Mouse (Mus musculus) liver, embryonic 11.5 days (tissue): Measurements from ENCODE around the gene F2. TPM values are rescaled to one million over a fixed set of nuclear protein-coding genes. Genes with fewer than 3 reads are reported as not detected.

Source experiments
- ATAC-seq: fragments of 200-750 bp; cut with Nextera tagmentation; replicated peaks from 2 replicates; pipeline ENCODE4 v1.8.0; 2017; ENCODE audit warnings: moderate number of reproducible peaks, mild to moderate bottlenecking, moderate TSS enrichment, moderate library complexity; ENCODE audit not compliant: low FRiP score
- DNase-seq: peaks from one replicate; pipeline ENCODE4 v3.0.0-alpha.2; 2017; ENCODE audit warnings: low spot score
- H3K27ac ChIP-seq: fragments of 300-500 bp; sonication (generic); 2 replicates; pipeline ENCODE4 v1.5.1; 2014; ENCODE audit warnings: mild to moderate bottlenecking, low read depth, low read length, control low read depth
- H3K27me3 ChIP-seq: fragments of 300-500 bp; sonication (generic); replicated peaks from 2 replicates; pipeline ENCODE4 v1.6.1; 2014; ENCODE audit warnings: low read length, mixed read lengths; ENCODE audit not compliant: control insufficient read depth, insufficient read depth
- H3K36me3 ChIP-seq: fragments of 300-500 bp; sonication (generic); 2 replicates; pipeline ENCODE4 v1.6.1; 2014; ENCODE audit warnings: mild to moderate bottlenecking, low read length, moderate library complexity, mixed read lengths; ENCODE audit not compliant: control insufficient read depth, insufficient read depth
- H3K4me1 ChIP-seq: fragments of 300-500 bp; sonication (generic); replicated peaks from 2 replicates; pipeline ENCODE4 v1.6.1; 2014; ENCODE audit warnings: low read length, mixed read lengths; ENCODE audit not compliant: control insufficient read depth, insufficient read depth
- H3K4me2 ChIP-seq: fragments of 300-500 bp; sonication (generic); 2 replicates; pipeline ENCODE4 v1.6.1; 2014; ENCODE audit warnings: mild to moderate bottlenecking, control low read depth, moderate library complexity
- H3K4me3 ChIP-seq: fragments of 300-500 bp; sonication (generic); 2 replicates; pipeline ENCODE4 v1.5.1; 2014; ENCODE audit warnings: low read depth, low read length, control low read depth
- H3K9ac ChIP-seq: fragments of 300-500 bp; sonication (generic); 2 replicates; pipeline ENCODE4 v1.6.1; 2014; ENCODE audit warnings: low read depth, low read length, control low read depth
- H3K9me3 ChIP-seq: fragments of 300-500 bp; sonication (generic); 2 replicates; pipeline ENCODE4 v1.6.1; 2016; ENCODE audit warnings: low read length, inconsistent platforms, mixed read lengths; ENCODE audit not compliant: control insufficient read depth
- WGBS: fragments of 180-500 bp; shearing (Covaris S2); extraction: QIAGEN DNeasy Blood & Tissue Kit; methylation state at CpG from one replicate; pipeline ENCODE4 v1.1.7; 2014; 5-methylcytosine and 5-hydroxymethylcytosine counted together
- polyA plus RNA-seq: library from polyadenylated mRNA; unstranded; fragments of >200 nt; fragmentation: Nextera tagmentation; extraction: Ambion mirVana; gene quantifications from 2 replicates; pipeline ENCODE4 v1.2.1, GENCODE M21; 2014

The F2 gene
- polyA plus RNA-seq, 1 experiment from 2014 or later: 124 TPM

- H3K36me3 ChIP-seq: peaks cover 38% of the 10 kb centered on the region
- no peaks in the 10 kb centered on the region for H3K27me3 ChIP-seq
- H3K9me3 ChIP-seq: no peaks in the 10 kb centered on the region
- DNase-seq (no peak), ATAC-seq (peak; percentile 68)
- WGBS: 72% methylated on average over 2 of the region's 2 CpGs
- H3K9ac ChIP-seq: no peak overlapping the region
- H3K4me2 ChIP-seq: no peak overlapping the region
- H3K4me1 ChIP-seq: peaks cover 14% of the 10 kb centered on the region
- peak overlapping the region; percentile 63; the same call in 1 of the 2 replicates for H3K27ac ChIP-seq
- H3K4me3 ChIP-seq: no peak overlapping the region
Observed at GRCm38 (mm10) chr2:91642825-91643415, 6.7 kb upstream of the F2 start.

GRCm38 (mm10) chr2:91638931-91639330 is 2.7 kb upstream of the F2 start:
- H3K4me2 ChIP-seq: no peak overlapping the region
- no peak for ATAC-seq
- H3K36me3 ChIP-seq: peaks cover 3% of the 10 kb centered on the region; the same call in 1 of the 2 replicates
- H3K27ac ChIP-seq: no peak overlapping the region
- no peak for DNase-seq
- H3K9me3 ChIP-seq: no peaks in the 10 kb centered on the region
- H3K4me1 ChIP-seq: peaks cover 35% of the 10 kb centered on the region
- WGBS: 70% methylated on average over 6 of the region's 6 CpGs
- H3K9ac ChIP-seq: no peak overlapping the region
- H3K27me3 ChIP-seq: no peaks in the 10 kb centered on the region
- no peak overlapping the region for H3K4me3 ChIP-seq

- H3K9me3 ChIP-seq: no peaks in the 10 kb centered on the region
- H3K27ac ChIP-seq: peak overlapping the region; percentile 73
- H3K4me2 ChIP-seq: peak overlapping the region; percentile 68
- H3K4me1 ChIP-seq: peaks cover 26% of the 10 kb centered on the region
- no peak overlapping the region for H3K4me3 ChIP-seq
- 70% methylated on average over 5 of the region's 5 CpGs for WGBS
- H3K27me3 ChIP-seq: no peaks in the 10 kb centered on the region
- H3K9ac ChIP-seq: peak overlapping the region; percentile 41
- DNase-seq (no peak), ATAC-seq (peak; percentile 58)
- no peaks in the 10 kb centered on the region for H3K36me3 ChIP-seq
Observed at GRCm38 (mm10) chr2:91636727-91637338, 619 bp upstream of the F2 start.

- DNase-seq (no peak), ATAC-seq (no peak)
- Histone ChIP-seq H3K4me3 (peak overlapping the region; percentile 43), H3K4me1 (peaks cover 26% of the 10 kb centered on the region), H3K27me3 (no peaks in the 10 kb centered on the region), H3K27ac (peak overlapping the region; percentile 73), H3K9me3 (no peaks in the 10 kb centered on the region), H3K4me2 (peak overlapping the region; percentile 68), H3K36me3 (no peaks in the 10 kb centered on the region), H3K9ac (peak overlapping the region; percentile 65)
- WGBS: 68% methylated on average over 11 of the region's 11 CpGs
Observed at GRCm38 (mm10) chr2:91635486-91635885, 728 bp downstream of the F2 start.

- Histone ChIP-seq H3K9me3 (no peaks in the 10 kb centered on the region), H3K4me1 (peaks cover 22% of the 10 kb centered on the region), H3K27ac (0 out of 2 replicates have a peak overlapping the region, but pooled peaks have one; percentile 73), H3K27me3 (no peaks in the 10 kb centered on the region), H3K4me2 (peak overlapping the region; percentile 68), H3K4me3 (peak overlapping the region; percentile 43), H3K36me3 (no peaks in the 10 kb centered on the region), H3K9ac (peak overlapping the region; percentile 65; the same call in 1 of the 2 replicates)
- ATAC-seq (peak; percentile 77), DNase-seq (peak; percentile 51)
- WGBS: 45% methylated on average over 9 of the region's 9 CpGs
Observed at GRCm38 (mm10) chr2:91634841-91635240, 1.4 kb downstream of the F2 start.

- H3K36me3 ChIP-seq: no peaks in the 10 kb centered on the region
- no peak overlapping the region for H3K9ac ChIP-seq
- H3K27me3 ChIP-seq: no peaks in the 10 kb centered on the region
- 70% methylated on average over 12 of the region's 12 CpGs for WGBS
- ATAC-seq (no peak), DNase-seq (no peak)
- H3K4me3 ChIP-seq: no peak overlapping the region
- no peaks in the 10 kb centered on the region for H3K9me3 ChIP-seq
- no peak overlapping the region for H3K27ac ChIP-seq
- peak overlapping the region; percentile 68 for H3K4me2 ChIP-seq
- H3K4me1 ChIP-seq: peaks cover 22% of the 10 kb centered on the region
Observed at GRCm38 (mm10) chr2:91633334-91633977, 2.8 kb downstream of the F2 start.

GRCm38 (mm10) chr2:91632316-91632715 is 3.9 kb downstream of the F2 start:
- Histone ChIP-seq H3K36me3 (no peaks in the 10 kb centered on the region), H3K27ac (no peak overlapping the region), H3K4me3 (no peak overlapping the region), H3K4me2 (no peak overlapping the region), H3K9me3 (no peaks in the 10 kb centered on the region), H3K9ac (no peak overlapping the region), H3K27me3 (no peaks in the 10 kb centered on the region), H3K4me1 (peaks cover 22% of the 10 kb centered on the region)
- 76% methylated on average over 5 of the region's 5 CpGs for WGBS
- DNase-seq (no peak), ATAC-seq (no peak)

- Histone ChIP-seq H3K27me3 (no peaks in the 10 kb centered on the region), H3K4me1 (peaks cover 22% of the 10 kb centered on the region), H3K36me3 (no peaks in the 10 kb centered on the region), H3K4me3 (no peak overlapping the region), H3K27ac (no peak overlapping the region), H3K4me2 (no peak overlapping the region), H3K9me3 (no peaks in the 10 kb centered on the region), H3K9ac (no peak overlapping the region)
- no peak for ATAC-seq
- no peak for DNase-seq
- WGBS: 86% methylated on average over 5 of the region's 5 CpGs
Observed at GRCm38 (mm10) chr2:91631826-91632225, 4.4 kb downstream of the F2 start.
